Mouse (Mus musculus) midbrain, embryonic 14.5 days (tissue): Measurements from ENCODE around the gene Mrpl49. TPM values are rescaled to one million over a fixed set of nuclear protein-coding genes. Genes with fewer than 3 reads are reported as not detected.
"Not testable (repeated sequence)": the region's sequence is repeated elsewhere in the genome, so short reads cannot be mapped to it uniquely, and the experiment has no call there.

Experiments
- ATAC-seq: fragments of 200-750 bp; cut with Nextera tagmentation; 2 replicates; pipeline ENCODE4 v1.8.0; 2017; ENCODE audit warnings: moderate number of reproducible peaks, moderate library complexity; ENCODE audit not compliant: low FRiP score, low TSS enrichment
- DNase-seq: peaks from one replicate; pipeline ENCODE4 v3.0.0-alpha.2; 2015
- H3K27ac ChIP-seq: fragments of 300-500 bp; sonication (generic); replicated peaks from 2 replicates; pipeline ENCODE4 v1.5.1; 2014; ENCODE audit warnings: mild to moderate bottlenecking, low read depth, low read length, moderate library complexity
- H3K27me3 ChIP-seq: fragments of 300-500 bp; sonication (generic); 2 replicates; pipeline ENCODE4 v1.6.1; 2014; ENCODE audit warnings: low read length, control low read depth, mixed read lengths; ENCODE audit not compliant: control insufficient read depth, insufficient read depth
- H3K36me3 ChIP-seq: fragments of 300-500 bp; sonication (generic); 2 replicates; pipeline ENCODE4 v1.6.1; 2014; ENCODE audit warnings: low read length, control low read depth; ENCODE audit not compliant: control insufficient read depth, insufficient read depth
- H3K4me1 ChIP-seq: fragments of 300-500 bp; sonication (generic); 2 replicates; pipeline ENCODE4 v1.6.1; 2014; ENCODE audit warnings: mild to moderate bottlenecking, antibody characterized with exemption, low read length, control low read depth; ENCODE audit not compliant: control insufficient read depth, insufficient read depth
- H3K4me2 ChIP-seq: fragments of 300-500 bp; sonication (generic); 2 replicates; pipeline ENCODE4 v1.6.1; 2014; ENCODE audit warnings: mild to moderate bottlenecking, low read length, moderate library complexity
- H3K4me3 ChIP-seq: fragments of 300-500 bp; sonication (generic); replicated peaks from 2 replicates; pipeline ENCODE4 v1.5.1; 2014; ENCODE audit warnings: low read depth, low read length
- H3K9ac ChIP-seq: fragments of 300-500 bp; sonication (generic); replicated peaks from 2 replicates; pipeline ENCODE4 v1.6.1; 2014; ENCODE audit warnings: mild to moderate bottlenecking, low read length, moderate library complexity
- H3K9me3 ChIP-seq: fragments of 300-500 bp; sonication (generic); 2 replicates; pipeline ENCODE4 v1.6.1; 2016; ENCODE audit warnings: low read length, control low read depth, mixed read lengths; ENCODE audit not compliant: control insufficient read depth
- WGBS: fragments of 180-500 bp; shearing (Covaris S2); extraction: QIAGEN DNeasy Blood & Tissue Kit; methylation state at CpG from one replicate; pipeline ENCODE4 v1.1.7; 2014; 5-methylcytosine and 5-hydroxymethylcytosine counted together
- polyA plus RNA-seq: library from polyadenylated mRNA; unstranded; fragments of >200 nt; fragmentation: Nextera tagmentation; extraction: Ambion mirVana; gene quantifications from 2 replicates; pipeline ENCODE4 v1.2.1, GENCODE M21; 2014

The Mrpl49 gene
- polyA plus RNA-seq, 1 experiment from 2014 or later = 72.9 TPM

DNA sequence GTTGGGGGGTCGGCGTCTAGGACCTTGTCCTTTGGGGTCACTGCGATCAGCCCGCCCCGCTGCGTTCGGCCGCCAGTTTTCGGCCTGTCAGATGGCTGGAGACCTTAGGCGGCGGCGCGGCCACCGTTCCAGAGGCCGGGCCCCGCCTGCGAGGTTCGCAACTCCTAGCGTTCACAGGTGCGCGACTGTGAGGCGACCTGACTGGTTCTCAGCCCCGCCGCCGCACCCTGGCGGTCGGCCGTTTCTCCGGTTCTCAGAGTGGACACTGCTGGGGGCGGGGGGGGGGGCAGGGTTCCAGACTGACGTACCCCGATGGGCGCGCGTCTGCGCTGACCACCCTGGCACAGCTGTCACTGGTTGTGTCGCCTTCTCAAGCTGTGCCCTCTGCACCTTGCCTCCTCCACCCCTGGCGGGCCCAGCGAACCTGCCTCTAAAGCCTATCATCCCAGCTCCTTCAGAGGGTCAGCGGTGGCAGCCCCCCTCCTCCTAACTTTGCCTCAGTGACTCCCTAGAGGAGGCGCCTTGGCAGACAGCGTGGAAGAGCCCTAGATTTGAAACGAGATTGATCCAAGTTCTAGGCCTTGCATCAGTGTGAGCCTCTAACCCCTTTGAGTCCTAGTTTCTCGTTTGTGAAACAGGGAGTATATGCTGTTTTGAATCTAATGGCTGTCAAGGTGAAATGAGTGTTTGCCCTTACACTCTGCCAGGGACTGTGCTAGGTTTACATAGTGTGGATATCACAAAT is 10.3 kb downstream of the Mrpl49 start:
- H3K4me1 ChIP-seq = peaks cover 18% of the 10 kb centered on the region
- WGBS = 2% methylated on average over 44 of the region's 44 CpGs
- H3K4me2 ChIP-seq = peak overlapping the region; percentile 97
- no peaks in the 10 kb centered on the region for H3K9me3 ChIP-seq
- H3K9ac ChIP-seq = peak overlapping the region; percentile 86
- H3K27ac ChIP-seq = peak overlapping the region; percentile 99
- no peaks in the 10 kb centered on the region for H3K27me3 ChIP-seq
- peak overlapping the region; percentile 88 for H3K4me3 ChIP-seq
- ATAC-seq (peak; percentile 14), DNase-seq (no peak)
- peaks cover 43% of the 10 kb centered on the region for H3K36me3 ChIP-seq

GRCm38 (mm10) chr19:6046294-6047153 is 11.1 kb downstream of the Mrpl49 start, which contains the start of gene Syvn1:
TSS of gene Syvn1 (plus strand) at chr19:6046576.
- H3K4me3 ChIP-seq = peak within 1 kb of the TSS; percentile 88
- peak within 1 kb of the TSS; percentile 97 for H3K4me2 ChIP-seq
- H3K9ac ChIP-seq = peak within 1 kb of the TSS; percentile 86
- peaks cover 18% of the 10 kb centered on the region for H3K4me1 ChIP-seq
- WGBS = under 1% methylated on average over 65 of the region's 65 CpGs
- peak within 1 kb of the TSS; percentile 99 for H3K27ac ChIP-seq
- no peaks in the 10 kb centered on the region for H3K27me3 ChIP-seq
- ATAC-seq (peak; percentile 89), DNase-seq (peak; percentile 96)
- H3K36me3 ChIP-seq = peaks cover 35% of the 10 kb centered on the region
- H3K9me3 ChIP-seq = no peaks in the 10 kb centered on the region

GRCm38 (mm10) chr19:6045366-6046293 is 12.0 kb downstream of the Mrpl49 start:
- Histone ChIP-seq H3K4me2 (peak overlapping the region; percentile 97), H3K36me3 (peaks cover 26% of the 10 kb centered on the region), H3K9me3 (no peaks in the 10 kb centered on the region), H3K4me3 (peak overlapping the region; percentile 88), H3K27me3 (no peaks in the 10 kb centered on the region), H3K4me1 (peaks cover 18% of the 10 kb centered on the region), H3K27ac (peak overlapping the region; percentile 99), H3K9ac (peak overlapping the region; percentile 86)
- 22% methylated on average over 20 of the region's 20 CpGs for WGBS
- DNase-seq = peak; percentile 31
- peak; percentile 22 for ATAC-seq

DNA sequence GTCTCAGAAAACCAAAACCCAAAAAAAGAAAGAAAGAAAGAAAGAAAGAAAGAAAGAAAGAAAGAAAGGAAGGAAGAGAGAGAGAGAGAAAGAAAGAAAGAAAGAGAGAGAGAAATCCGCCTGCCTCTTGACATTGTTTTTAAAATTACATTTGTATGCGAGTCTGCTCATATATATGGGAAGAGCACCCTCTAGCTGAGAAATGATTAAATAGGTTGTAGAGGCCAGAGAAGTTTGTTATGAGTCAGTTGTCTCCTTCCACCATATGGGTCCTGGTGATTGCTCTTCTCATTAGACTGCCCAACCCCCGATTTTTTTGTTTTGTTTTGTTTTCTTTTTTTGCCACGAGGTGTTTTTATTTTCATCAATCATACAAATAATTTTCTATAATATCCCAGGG is 13.5 kb downstream of the Mrpl49 start:
- not testable (repeated sequence) for H3K27ac ChIP-seq, H3K4me3 ChIP-seq, H3K9me3 ChIP-seq, ATAC-seq, H3K27me3 ChIP-seq, H3K9ac ChIP-seq, H3K4me2 ChIP-seq
- DNase-seq = peak; percentile 72
- WGBS = 65% methylated on average over 4 of the region's 4 CpGs
- Histone ChIP-seq H3K36me3 (peaks cover 10% of the 10 kb centered on the region), H3K4me1 (peaks cover 18% of the 10 kb centered on the region)

DNA sequence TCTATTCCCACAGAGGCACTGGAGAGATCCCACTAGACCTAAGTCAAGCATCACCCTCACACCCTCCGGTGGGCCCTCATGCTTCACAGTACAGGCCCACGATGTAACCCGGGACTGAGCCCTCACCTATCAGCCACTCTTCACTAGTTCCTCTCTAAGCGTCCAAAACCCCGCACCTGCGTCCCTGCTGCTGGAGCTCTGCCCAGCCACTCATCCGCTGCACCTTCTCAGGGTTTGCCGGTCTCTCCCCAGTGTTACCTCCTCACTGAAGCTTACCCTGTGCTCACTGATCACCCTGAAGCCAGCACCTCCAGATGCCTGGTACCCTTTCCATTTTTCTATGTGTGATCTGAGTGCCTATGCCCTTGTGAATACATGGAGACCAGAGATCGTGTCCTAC is 15.3 kb downstream of the Mrpl49 start:
- no peaks in the 10 kb centered on the region for H3K9me3 ChIP-seq
- 83% methylated on average over 9 of the region's 9 CpGs for WGBS
- DNase-seq (no peak), ATAC-seq (no peak)
- no peaks in the 10 kb centered on the region for H3K27me3 ChIP-seq
- H3K4me2 ChIP-seq = no peak overlapping the region
- peaks cover 8% of the 10 kb centered on the region for H3K4me1 ChIP-seq
- H3K36me3 ChIP-seq = no peaks in the 10 kb centered on the region
- H3K27ac ChIP-seq = no peak overlapping the region
- no peak overlapping the region; the same call in 1 of the 2 replicates for H3K9ac ChIP-seq
- H3K4me3 ChIP-seq = no peak overlapping the region

DNA sequence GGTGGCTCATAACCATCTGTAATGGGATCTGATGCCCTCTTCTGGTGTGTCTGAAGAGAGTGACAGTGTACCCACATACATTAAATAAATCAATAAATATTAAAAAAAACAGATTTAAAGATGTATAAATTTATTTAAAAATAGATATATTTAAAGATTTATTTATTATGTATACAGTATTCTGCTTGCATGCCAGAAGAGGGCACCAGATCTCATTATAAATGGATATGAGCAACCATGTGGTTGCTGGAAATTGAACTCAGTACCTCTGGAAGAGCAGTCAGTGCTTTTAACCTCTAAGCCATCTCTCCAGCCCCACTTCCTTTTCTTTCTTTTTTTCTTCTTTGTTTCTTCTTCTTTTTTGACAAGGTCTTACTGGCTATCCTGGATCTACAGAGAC is 17.6 kb downstream of the Mrpl49 start:
- H3K4me2 ChIP-seq = no peak overlapping the region
- ATAC-seq = no peak
- no peak for DNase-seq
- no peaks in the 10 kb centered on the region for H3K36me3 ChIP-seq
- H3K4me1 ChIP-seq = peaks cover 1% of the 10 kb centered on the region
- H3K27me3 ChIP-seq = no peaks in the 10 kb centered on the region
- no peak overlapping the region for H3K9ac ChIP-seq
- H3K27ac ChIP-seq = no peak overlapping the region
- H3K9me3 ChIP-seq = no peaks in the 10 kb centered on the region
- no peak overlapping the region for H3K4me3 ChIP-seq

DNA sequence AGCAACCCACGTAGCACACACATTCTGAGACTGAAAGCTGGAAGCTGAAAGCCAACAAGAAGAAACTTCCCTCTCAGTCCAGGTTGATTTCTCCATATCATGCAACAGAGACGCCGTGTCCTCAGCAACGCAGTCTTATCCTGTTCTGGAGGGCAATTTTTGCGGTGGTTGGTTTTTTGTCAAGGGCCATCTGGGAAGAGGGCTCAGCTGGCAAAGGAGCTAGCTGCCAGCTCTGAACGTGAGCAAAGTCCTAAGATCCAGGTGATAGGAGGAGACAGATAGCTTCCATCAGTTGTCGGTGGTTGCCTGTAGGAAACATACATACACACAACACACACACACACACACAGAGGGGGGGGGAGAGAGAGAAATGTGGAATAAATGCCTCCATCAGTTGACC is 19.3 kb downstream of the Mrpl49 start:
- Histone ChIP-seq H3K4me1 (no peaks in the 10 kb centered on the region), H3K9ac (no peak overlapping the region), H3K36me3 (no peaks in the 10 kb centered on the region), H3K27me3 (no peaks in the 10 kb centered on the region), H3K4me2 (no peak overlapping the region), H3K27ac (no peak overlapping the region), H3K9me3 (no peaks in the 10 kb centered on the region), H3K4me3 (no peak overlapping the region)
- ATAC-seq (no peak), DNase-seq (no peak)
- WGBS = 84% methylated on average over 7 of the region's 7 CpGs

- no peak overlapping the region for H3K4me3 ChIP-seq
- H3K27me3 ChIP-seq = no peaks in the 10 kb centered on the region
- no peak overlapping the region for H3K4me2 ChIP-seq
- no peak overlapping the region for H3K9ac ChIP-seq
- no peaks in the 10 kb centered on the region for H3K9me3 ChIP-seq
- H3K27ac ChIP-seq = no peak overlapping the region
- DNase-seq = no peak
- ATAC-seq = no peak
- no peaks in the 10 kb centered on the region for H3K4me1 ChIP-seq
- H3K36me3 ChIP-seq = no peaks in the 10 kb centered on the region
These were observed 19.9 kb downstream of the Mrpl49 start for GRCm38 (mm10) chr19:6037695-6038094.
